Mouse (Mus musculus) midbrain, embryonic 16.5 days (tissue): ENCODE measurements around the gene Dhdds. TPM values are rescaled to one million over a fixed set of nuclear protein-coding genes. Genes with fewer than 3 reads are reported as not detected.

ENCODE experiments used
- ATAC-seq: fragments of 200-750 bp; cut with Nextera tagmentation; 2 replicates; pipeline ENCODE4 v1.8.0; 2017; ENCODE audit warnings: moderate TSS enrichment
- H3K27ac ChIP-seq: fragments of 300-500 bp; sonication (generic); 2 replicates; pipeline ENCODE4 v1.5.1; 2014; ENCODE audit warnings: mild to moderate bottlenecking, low read length, mixed read lengths
- H3K27me3 ChIP-seq: fragments of 300-500 bp; sonication (generic); 2 replicates; pipeline ENCODE4 v1.6.1; 2014; ENCODE audit warnings: low read depth, low read length, mixed read lengths; ENCODE audit not compliant: control insufficient read depth, insufficient read depth
- H3K36me3 ChIP-seq: fragments of 300-500 bp; sonication (generic); 2 replicates; pipeline ENCODE4 v1.6.1; 2014; ENCODE audit warnings: mild to moderate bottlenecking, low read length, moderate library complexity, mixed read lengths; ENCODE audit not compliant: control insufficient read depth, insufficient read depth
- H3K4me1 ChIP-seq: fragments of 300-500 bp; sonication (generic); 2 replicates; pipeline ENCODE4 v1.6.1; 2014; ENCODE audit warnings: mild to moderate bottlenecking, low read length, mixed read lengths; ENCODE audit not compliant: control insufficient read depth, insufficient read depth
- H3K4me2 ChIP-seq: fragments of 300-500 bp; sonication (generic); 2 replicates; pipeline ENCODE4 v1.6.1; 2014; ENCODE audit warnings: mild to moderate bottlenecking, low read length, mixed read lengths
- H3K4me3 ChIP-seq: fragments of 300-500 bp; sonication (generic); 2 replicates; pipeline ENCODE4 v1.5.1; 2014; ENCODE audit warnings: low read depth, mild to moderate bottlenecking, low read length, moderate library complexity, mixed read lengths
- H3K9ac ChIP-seq: fragments of 300-500 bp; sonication (generic); 2 replicates; pipeline ENCODE4 v1.6.1; 2014; ENCODE audit warnings: low read depth, low read length, mixed read lengths
- H3K9me3 ChIP-seq: fragments of 300-500 bp; sonication (generic); replicated peaks from 2 replicates; pipeline ENCODE4 v1.6.1; 2014; ENCODE audit warnings: mild to moderate bottlenecking, low read length, mixed read lengths; ENCODE audit not compliant: control insufficient read depth, poor library complexity, severe bottlenecking
- WGBS: fragments of 180-500 bp; shearing (Covaris S2); extraction: QIAGEN DNeasy Blood & Tissue Kit; methylation state at CpG from one replicate; pipeline ENCODE4 v1.1.7; 2014; 5-methylcytosine and 5-hydroxymethylcytosine counted together
- polyA plus RNA-seq: library from polyadenylated mRNA; unstranded; fragments of >200 nt; fragmentation: Nextera tagmentation; extraction: Ambion mirVana; gene quantifications from 2 replicates; pipeline ENCODE4 v1.2.1, GENCODE M21; 2015

The Dhdds gene
- polyA plus RNA-seq, 1 experiment from 2014 or later, result 45.7 TPM

DNA sequence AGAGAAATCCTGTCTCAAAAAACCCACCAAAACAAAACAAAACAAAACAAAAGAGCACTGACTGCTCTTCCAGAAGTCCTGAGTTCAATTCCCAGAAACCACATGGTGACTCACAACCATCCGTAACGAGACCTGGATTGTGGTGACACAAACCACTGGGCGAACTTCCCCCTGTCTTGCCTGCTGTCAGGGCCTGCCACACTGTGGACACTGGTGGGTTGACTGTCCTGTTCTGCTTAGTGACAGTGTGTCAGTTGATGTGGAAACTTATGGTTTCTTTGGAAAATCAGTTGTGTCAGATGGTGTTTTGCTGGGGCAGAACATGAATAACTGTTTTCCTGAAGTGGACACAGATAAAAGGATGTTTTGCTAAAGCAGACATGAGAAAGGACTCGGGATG, 58.0 kb downstream of the Dhdds start:
- Histone ChIP-seq H3K36me3 (no peaks in the 10 kb centered on the region), H3K4me1 (no peaks in the 10 kb centered on the region), H3K9me3 (no peaks in the 10 kb centered on the region), H3K4me3 (no peak overlapping the region), H3K27me3 (no peaks in the 10 kb centered on the region), H3K9ac (no peak overlapping the region), H3K4me2 (no peak overlapping the region), H3K27ac (no peak overlapping the region)
- 93% methylated on average over 4 of the region's 4 CpGs for WGBS
- ATAC-seq, result no peak

DNA sequence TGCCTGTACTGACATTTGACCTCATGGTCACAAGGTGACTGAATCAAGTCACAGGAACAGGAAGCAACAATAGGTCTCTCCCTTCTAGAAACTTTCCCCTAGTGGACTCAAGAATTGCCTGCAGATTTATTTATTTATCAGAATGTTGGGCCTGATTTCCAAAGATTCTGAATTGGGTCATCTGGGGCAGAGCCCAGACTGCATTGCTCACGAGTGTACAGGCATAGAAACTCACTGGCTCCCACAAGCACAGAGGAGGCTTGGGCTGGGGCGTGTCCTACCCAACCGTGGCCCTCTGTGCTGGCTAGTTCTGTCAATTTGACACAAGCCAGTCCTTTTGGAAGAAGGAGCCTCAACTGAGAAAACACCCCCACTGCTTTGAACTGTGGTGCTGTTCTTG, 59.1 kb downstream of the Dhdds start:
- whole genome bisulfite sequencing, result 59% methylated on average over 3 of the region's 3 CpGs
- Histone ChIP-seq H3K9ac (no peak overlapping the region), H3K4me3 (no peak overlapping the region), H3K27ac (no peak overlapping the region), H3K36me3 (no peaks in the 10 kb centered on the region), H3K9me3 (no peaks in the 10 kb centered on the region), H3K4me2 (no peak overlapping the region), H3K27me3 (no peaks in the 10 kb centered on the region), H3K4me1 (no peaks in the 10 kb centered on the region)
- no peak for ATAC-seq

- H3K27ac ChIP-seq, result no peak overlapping the region
- H3K4me1 ChIP-seq, result no peaks in the 10 kb centered on the region
- WGBS, result 88% methylated on average over 13 of the region's 13 CpGs
- ATAC-seq, result no peak
- H3K4me3 ChIP-seq, result no peak overlapping the region
- H3K4me2 ChIP-seq, result no peak overlapping the region
- H3K27me3 ChIP-seq, result no peaks in the 10 kb centered on the region
- H3K36me3 ChIP-seq, result no peaks in the 10 kb centered on the region
- H3K9me3 ChIP-seq, result no peaks in the 10 kb centered on the region
- H3K9ac ChIP-seq, result no peak overlapping the region
These were observed 60.1 kb downstream of the Dhdds start for GRCm38 (mm10) chr4:133940386-133941260.

GRCm38 (mm10) chr4:133938077-133938476, 62.6 kb downstream of the Dhdds start:
- no peaks in the 10 kb centered on the region for H3K27me3 ChIP-seq
- H3K36me3 ChIP-seq, result no peaks in the 10 kb centered on the region
- no peaks in the 10 kb centered on the region for H3K4me1 ChIP-seq
- WGBS, result 61% methylated on average over 2 of the region's 2 CpGs
- H3K9me3 ChIP-seq, result no peaks in the 10 kb centered on the region
- H3K27ac ChIP-seq, result no peak overlapping the region
- H3K9ac ChIP-seq, result no peak overlapping the region
- H3K4me2 ChIP-seq, result no peak overlapping the region
- H3K4me3 ChIP-seq, result no peak overlapping the region
- no peak for ATAC-seq

DNA sequence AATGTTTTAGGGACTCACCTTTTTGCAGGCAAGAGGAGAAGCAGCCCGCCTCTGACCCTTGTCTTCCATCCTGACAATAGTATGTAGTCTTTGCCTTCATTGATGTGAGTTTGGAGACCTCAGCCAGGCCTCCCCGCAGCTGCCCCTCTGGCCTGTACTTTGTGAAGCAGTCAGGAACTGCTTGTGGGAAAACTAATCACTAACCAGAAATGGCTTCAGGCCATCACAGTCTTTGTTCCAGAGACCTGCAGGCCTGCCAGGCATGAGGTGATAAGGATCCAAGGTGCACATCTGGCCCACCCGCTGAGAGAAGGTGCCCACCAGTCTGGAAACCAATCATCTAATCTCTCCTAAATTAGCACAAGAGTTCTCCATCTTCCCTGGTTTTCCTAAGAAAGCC, 68.9 kb downstream of the Dhdds start:
- no peaks in the 10 kb centered on the region for H3K36me3 ChIP-seq
- no peaks in the 10 kb centered on the region for H3K27me3 ChIP-seq
- no peak overlapping the region for H3K27ac ChIP-seq
- H3K9ac ChIP-seq, result no peak overlapping the region
- WGBS, result 76% methylated on average over 3 of the region's 3 CpGs
- no peak overlapping the region for H3K4me3 ChIP-seq
- no peak for ATAC-seq
- no peak overlapping the region for H3K4me2 ChIP-seq
- H3K4me1 ChIP-seq, result no peaks in the 10 kb centered on the region
- no peaks in the 10 kb centered on the region for H3K9me3 ChIP-seq

- no peak for ATAC-seq
- H3K36me3 ChIP-seq, result no peaks in the 10 kb centered on the region
- H3K4me3 ChIP-seq, result no peak overlapping the region
- no peak overlapping the region for H3K4me2 ChIP-seq
- H3K4me1 ChIP-seq, result no peaks in the 10 kb centered on the region
- H3K27ac ChIP-seq, result no peak overlapping the region
- 16% methylated on average over 10 of the region's 10 CpGs for WGBS
- no peaks in the 10 kb centered on the region for H3K27me3 ChIP-seq
- no peak overlapping the region for H3K9ac ChIP-seq
- no peaks in the 10 kb centered on the region for H3K9me3 ChIP-seq
These were observed 69.4 kb downstream of the Dhdds start for GRCm38 (mm10) chr4:133931349-133931748.

- H3K4me2 ChIP-seq, result no peak overlapping the region
- no peaks in the 10 kb centered on the region for H3K27me3 ChIP-seq
- 67% methylated on average over 7 of the region's 7 CpGs for WGBS
- no peaks in the 10 kb centered on the region for H3K9me3 ChIP-seq
- no peaks in the 10 kb centered on the region for H3K36me3 ChIP-seq
- no peak overlapping the region for H3K27ac ChIP-seq
- ATAC-seq, result no peak
- H3K4me3 ChIP-seq, result no peak overlapping the region
- H3K4me1 ChIP-seq, result no peaks in the 10 kb centered on the region
- H3K9ac ChIP-seq, result no peak overlapping the region
These were observed 71.4 kb downstream of the Dhdds start for GRCm38 (mm10) chr4:133929278-133929670.

DNA sequence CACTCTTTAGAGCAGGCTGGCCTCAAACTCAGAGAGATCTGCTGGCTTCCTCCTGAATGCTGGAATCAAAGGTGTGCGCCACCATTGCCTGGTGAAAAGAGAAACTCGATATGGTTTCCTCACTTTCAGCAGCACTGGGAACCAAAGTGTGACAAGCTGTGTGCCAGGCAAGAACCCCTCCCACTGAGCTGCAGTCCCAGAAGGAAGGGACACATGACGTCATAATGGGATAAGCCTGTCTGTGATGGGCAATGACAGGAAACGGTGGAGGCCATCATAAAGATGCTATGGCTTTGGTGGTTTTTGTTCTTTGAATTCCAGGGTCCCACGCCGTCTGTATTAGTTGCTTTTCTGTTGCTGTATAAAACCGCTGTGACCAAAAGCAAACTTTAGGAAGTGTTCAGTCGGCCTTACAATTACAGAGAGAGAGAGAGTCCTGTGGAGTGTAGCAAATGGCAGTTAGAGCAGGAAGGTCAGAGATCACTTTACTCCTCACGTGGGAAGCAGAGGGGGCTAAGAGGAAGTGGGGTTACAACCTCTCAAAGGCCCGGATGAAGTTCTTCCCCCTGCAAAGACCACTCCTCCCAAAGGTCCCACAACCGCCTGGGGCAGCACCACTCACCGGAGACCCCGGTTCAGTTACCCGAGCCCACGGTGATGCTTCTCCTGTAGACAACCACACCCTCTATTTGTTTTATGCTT, 72.0 kb downstream of the Dhdds start:
- no peaks in the 10 kb centered on the region for H3K27me3 ChIP-seq
- H3K9ac ChIP-seq, result no peak overlapping the region
- H3K27ac ChIP-seq, result no peak overlapping the region
- no peak for ATAC-seq
- H3K4me2 ChIP-seq, result no peak overlapping the region
- no peaks in the 10 kb centered on the region for H3K4me1 ChIP-seq
- H3K36me3 ChIP-seq, result no peaks in the 10 kb centered on the region
- no peak overlapping the region for H3K4me3 ChIP-seq
- no peaks in the 10 kb centered on the region for H3K9me3 ChIP-seq
- WGBS, result 63% methylated on average over 15 of the region's 15 CpGs

GRCm38 (mm10) chr4:133925204-133925603, 75.5 kb downstream of the Dhdds start:
- H3K4me1 ChIP-seq, result no peaks in the 10 kb centered on the region
- no peak overlapping the region for H3K27ac ChIP-seq
- 89% methylated on average over 4 of the region's 4 CpGs for WGBS

More at GRCm38 (mm10) chr4:133925204-133925603, 75.5 kb downstream of the Dhdds start:
- Histone ChIP-seq H3K9ac (no peak overlapping the region), H3K9me3 (no peaks in the 10 kb centered on the region), H3K4me2 (no peak overlapping the region), H3K27me3 (no peaks in the 10 kb centered on the region), H3K4me3 (no peak overlapping the region), H3K36me3 (no peaks in the 10 kb centered on the region)
- no peak for ATAC-seq
